Mouse (Mus musculus) CH12.LX (cell line): ENCODE measurements around the gene Nos1ap. TPM values are rescaled to one million over a fixed set of nuclear protein-coding genes. Genes with fewer than 3 reads are reported as not detected.

Experiments used
- DNase-seq: peaks from one replicate; pipeline ENCODE4 v3.0.0-alpha.2; 2013; ENCODE audit errors: extremely low read depth
- H3K27ac ChIP-seq: 2 replicates; pipeline ENCODE4 v1.5.1; 2012; ENCODE audit warnings: low read depth, mild to moderate bottlenecking, control low read depth, moderate library complexity; ENCODE audit not compliant: insufficient read depth
- H3K27me3 ChIP-seq: replicated peaks from 2 replicates; pipeline ENCODE3; 2012; ENCODE audit warnings: inconsistent platforms
- H3K36me3 ChIP-seq, 2 experiments: replicated peaks in 1 of 2; 2 replicates each; pipeline versions ENCODE3 to v1.6.1; 2012; ENCODE audit warnings: inconsistent platforms in 1 of 2, low read length in 1 of 2, mild to moderate bottlenecking in 1 of 2, mixed read lengths in 1 of 2, moderate library complexity in 1 of 2; ENCODE audit not compliant: control insufficient read depth in 1 of 2, insufficient read depth in 1 of 2
- H3K4me1 ChIP-seq, 2 experiments: 2 replicates each; pipeline ENCODE4 v1.6.1; 2012; ENCODE audit warnings: inconsistent platforms in 1 of 2, moderate library complexity in 1 of 2; ENCODE audit not compliant: insufficient read depth in 2 of 2, control insufficient read depth in 1 of 2
- H3K4me2 ChIP-seq: 2 replicates; pipeline ENCODE4 v1.6.1; 2012; ENCODE audit warnings: low read depth, mild to moderate bottlenecking, control low read depth; ENCODE audit not compliant: poor library complexity, insufficient read depth, severe bottlenecking
- H3K4me3 ChIP-seq, 3 experiments: fragments of 150-350 bp in 1 of 3; sonication (generic) in 1 of 3; replicated peaks in 1 of 3; 2 replicates each; pipeline versions ENCODE3 to v1.5.1; 2011 to 2012; ENCODE audit warnings: low read depth in 2 of 3, low read length in 2 of 3, mild to moderate bottlenecking in 2 of 3, moderate library complexity in 2 of 3, control low read depth in 1 of 3, improper control_type of control experiment in 1 of 3, inconsistent platforms in 1 of 3, mixed read lengths in 1 of 3; ENCODE audit not compliant: poor library complexity in 1 of 3
- H3K79me2 ChIP-seq: replicated peaks from 2 replicates; pipeline ENCODE4 v1.6.1; 2012; ENCODE audit warnings: mild to moderate bottlenecking, moderate library complexity; ENCODE audit not compliant: control insufficient read depth, poor library complexity, insufficient read depth, severe bottlenecking; ENCODE audit errors: extremely low read depth
- H3K9ac ChIP-seq: 2 replicates; pipeline ENCODE4 v1.6.1; 2012; ENCODE audit warnings: low read depth, mild to moderate bottlenecking, control low read depth, moderate library complexity; ENCODE audit not compliant: insufficient read depth
- H3K9me3 ChIP-seq: replicated peaks from 2 replicates; pipeline ENCODE3; 2012; ENCODE audit warnings: low read length, inconsistent platforms, mixed read lengths
- BHLHE40 ChIP-seq: IDR thresholded peaks from 2 replicates; pipeline ENCODE4 v1.6.1; 2011; ENCODE audit warnings: mild to moderate bottlenecking, low read depth, low read length, improper control_type of control experiment
- CHD1 ChIP-seq: IDR thresholded peaks from 2 replicates; pipeline ENCODE4 v1.6.1; 2012; ENCODE audit warnings: low read depth, low read length, improper control_type of control experiment, inconsistent platforms
- CHD2 ChIP-seq: IDR thresholded peaks from 2 replicates; pipeline ENCODE4 v1.6.1; 2011; ENCODE audit warnings: low read length, improper control_type of control experiment
- E2F4 ChIP-seq: IDR thresholded peaks from 2 replicates; pipeline ENCODE4 v1.6.1; 2011; ENCODE audit warnings: low read depth, low read length, improper control_type of control experiment; ENCODE audit not compliant: insufficient replicate concordance
- EP300 ChIP-seq: IDR thresholded peaks from 2 replicates; pipeline ENCODE4 v1.6.1; 2011; ENCODE audit warnings: low read length, improper control_type of control experiment
- ETS1 ChIP-seq: conservative IDR thresholded peaks from 2 replicates; pipeline ENCODE4 v1.6.1; 2012; ENCODE audit warnings: low read depth, mild to moderate bottlenecking, inconsistent platforms, low read length, improper control_type of control experiment, moderate library complexity
- IRF4 ChIP-seq: IDR thresholded peaks from 2 replicates; pipeline ENCODE4 v1.6.1; 2014; ENCODE audit warnings: low read depth, mild to moderate bottlenecking, inconsistent platforms, low read length, improper control_type of control experiment
- KAT2A ChIP-seq: IDR thresholded peaks from 2 replicates; pipeline ENCODE4 v1.6.1; 2012; ENCODE audit warnings: low read length, improper control_type of control experiment, inconsistent platforms; ENCODE audit not compliant: insufficient replicate concordance
- MAX ChIP-seq: IDR thresholded peaks from 2 replicates; pipeline ENCODE4 v1.6.1; 2011; ENCODE audit warnings: low read length, improper control_type of control experiment
- MEF2A ChIP-seq: IDR thresholded peaks from 2 replicates; pipeline ENCODE4 v1.6.1; 2014; ENCODE audit warnings: low read depth, mild to moderate bottlenecking, inconsistent platforms, low read length, improper control_type of control experiment, borderline replicate concordance
- RAD21 ChIP-seq: IDR thresholded peaks from 2 replicates; pipeline ENCODE4 v1.6.1; 2011; ENCODE audit warnings: low read depth, mild to moderate bottlenecking, low read length, improper control_type of control experiment, moderate library complexity
- RCOR1 ChIP-seq: conservative IDR thresholded peaks from 2 replicates; pipeline ENCODE4 v1.6.1; 2012; ENCODE audit warnings: low read depth, mild to moderate bottlenecking, inconsistent platforms, low read length, improper control_type of control experiment
- SMC3 ChIP-seq: IDR thresholded peaks from 2 replicates; pipeline ENCODE4 v1.6.1; 2011; ENCODE audit warnings: low read depth, low read length, improper control_type of control experiment
- TCF12 ChIP-seq: IDR thresholded peaks from 2 replicates; pipeline ENCODE4 v1.6.1; 2014; ENCODE audit warnings: low read depth, mild to moderate bottlenecking, inconsistent platforms, low read length, improper control_type of control experiment
- USF1 ChIP-seq: IDR thresholded peaks from 2 replicates; pipeline ENCODE4 v1.6.1; 2014; ENCODE audit warnings: low read depth, mild to moderate bottlenecking, inconsistent platforms, low read length, improper control_type of control experiment
- USF2 ChIP-seq: conservative IDR thresholded peaks from 2 replicates; pipeline ENCODE4 v1.6.1; 2011; ENCODE audit warnings: low read depth, low read length, improper control_type of control experiment
- ZMIZ1 ChIP-seq: IDR thresholded peaks from 2 replicates; pipeline ENCODE4 v1.6.1; 2012; ENCODE audit warnings: low read depth, mild to moderate bottlenecking, inconsistent platforms, low read length, improper control_type of control experiment
- dilution Hi-C: fragments of 300-500 bp; cut with MboI; formaldehyde crosslinking; loops from 2 replicates; pipeline ENCODE4 v1.14.3; 2020; ENCODE audit warnings: low sequenced_read_pairs; ENCODE audit not compliant: extremely low pct_unique_long_range_greater_than_20kb, extremely low pct_ligation_motif_present
- in situ Hi-C: fragments of 300-500 bp; cut with MboI; formaldehyde crosslinking; loops from 3 replicates; pipeline ENCODE4 v1.14.3; 2019; ENCODE audit warnings: low sequenced_read_pairs, low pct_ligation_motif_present, low pct_unique_long_range_greater_than_20kb, mixed read lengths
- polyA plus RNA-seq: library from polyadenylated mRNA; unstranded; fragments of >175 nt; gene quantifications from 2 replicates; pipeline ENCODE4 v1.2.1, GENCODE M21; 2012; ENCODE audit warnings: low read depth; ENCODE audit not compliant: insufficient read length
- total RNA-seq, 2 experiments: library from RNA; depleted of rRNA; stranded (reverse); fragments of 300-350 nt in 1 of 2; fragments of >200 nt in 1 of 2; gene quantifications; 2 replicates each; pipeline ENCODE4 v1.2.3; 2012 to 2014

Gene Nos1ap
- total and polyA plus RNA-seq, 3 experiments: not detected

DNA sequence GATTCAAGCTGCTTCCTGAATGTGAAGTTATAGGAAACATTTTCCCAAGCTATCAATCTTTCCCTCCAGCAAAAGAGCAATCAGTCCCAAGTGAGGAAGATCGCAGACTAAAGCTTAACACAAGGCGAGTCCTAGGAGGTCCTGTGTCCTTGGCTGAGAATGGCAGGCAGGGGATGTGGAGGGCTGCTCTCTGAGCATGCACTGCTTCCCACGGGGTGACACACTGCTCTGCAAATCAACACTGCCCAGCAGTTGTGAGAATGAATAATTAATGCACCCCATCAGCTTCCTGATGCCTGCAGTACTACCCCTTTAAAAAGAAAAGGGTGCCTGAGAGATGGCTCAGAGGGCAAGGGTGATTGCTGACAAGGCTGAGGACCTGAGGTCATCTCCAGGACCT is 136.2 kb downstream of the Nos1ap start:
- TF ChIP-seq USF1 (no peak), RCOR1 (no peak), TCF12 (no peak), RAD21 (no peak), ETS1 (no peak), ZMIZ1 (no peak), SMC3 (no peak), USF2 (no peak), KAT2A (no peak), CHD1 (no peak), BHLHE40 (no peak), CHD2 (no peak), IRF4 (no peak)
- TF ChIP-seq, all 38 proteins: peak for 0
- Histone ChIP-seq H3K27ac (no peak overlapping the region), H3K9ac (no peak overlapping the region), H3K9me3 (peaks cover 6% of the 10 kb centered on the region), H3K36me3 (no peaks in the 10 kb centered on the region), H3K79me2 (no peaks in the 10 kb centered on the region), H3K27me3 (peaks cover 1% of the 10 kb centered on the region), H3K4me3 (no peak overlapping the region), H3K4me1 (peaks cover 0 to 3% of the 10 kb centered on the region in 2 experiments; a peak in 1 of 4 replicates), H3K4me2 (no peak overlapping the region)
- dilution Hi-C loops: no loop called here
- in situ Hi-C loops: no loop called here
- DNase-seq: no peak

DNA sequence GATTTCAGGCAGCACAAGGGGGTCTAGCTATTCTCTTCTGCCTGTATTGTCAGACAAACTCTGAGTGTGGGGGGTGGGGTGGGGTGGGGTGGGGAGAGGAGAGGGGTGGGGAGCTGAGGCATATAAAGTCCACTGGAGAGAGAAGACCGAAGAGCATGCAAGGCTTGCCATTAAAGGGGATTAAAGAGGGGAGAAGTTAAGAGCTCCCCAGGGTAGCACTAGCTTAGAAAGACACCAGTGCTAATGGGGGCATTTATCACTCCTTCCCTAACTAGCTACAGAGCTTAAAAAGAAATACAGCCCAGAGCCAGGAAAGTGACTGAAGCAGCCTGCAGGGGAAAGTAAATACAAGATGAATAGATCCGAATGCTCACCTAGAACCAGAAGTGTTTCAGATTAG is 141.4 kb downstream of the Nos1ap start:
- dilution Hi-C loops (no loop called here), in situ Hi-C loops (no loop called here)
- H3K4me2 ChIP-seq: no peak overlapping the region
- H3K9me3 ChIP-seq: no peaks in the 10 kb centered on the region
- no peak overlapping the region for H3K4me3 ChIP-seq
- no peak overlapping the region for H3K9ac ChIP-seq
- peaks cover 2% of the 10 kb centered on the region for H3K27me3 ChIP-seq
- H3K79me2 ChIP-seq: no peaks in the 10 kb centered on the region
- no peak overlapping the region for H3K27ac ChIP-seq
- DNase-seq: no peak
- H3K4me1 ChIP-seq: no peaks in the 10 kb centered on the region
- TF ChIP-seq USF1: no peak
- no peak for TF ChIP-seq EP300
- no peak for TF ChIP-seq CHD1
- TF ChIP-seq MAX: no peak
- TF ChIP-seq MEF2A: no peak
- no peak for TF ChIP-seq E2F4
- no peak for TF ChIP-seq TCF12
- no peak for TF ChIP-seq KAT2A
- no peak for TF ChIP-seq BHLHE40
- TF ChIP-seq, all 38 proteins: peak for 0
- H3K36me3 ChIP-seq: no peaks in the 10 kb centered on the region
